ENCODE assay signal across 9 mouse cellular contexts in the genomic region with DNA sequence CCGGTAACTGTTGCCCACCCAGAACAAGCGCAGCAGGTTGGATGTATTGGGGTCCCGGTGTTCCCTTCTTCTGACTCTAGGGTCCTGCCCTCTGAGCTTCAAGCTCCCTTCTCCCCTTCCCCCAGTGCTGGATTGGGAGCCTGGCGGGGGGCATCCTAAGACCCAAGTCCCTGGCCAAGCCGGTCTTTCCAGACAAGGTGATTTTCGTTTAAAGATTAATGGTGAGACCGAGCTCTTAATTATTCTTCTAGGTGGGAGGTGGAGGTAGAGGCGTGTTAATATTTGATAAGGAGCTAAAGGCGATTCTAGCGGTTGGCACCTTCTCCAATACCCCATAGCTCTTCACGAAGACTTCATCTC. TPM values are rescaled to one million over a fixed set of nuclear protein-coding genes. Genes with fewer than 3 reads are reported as not detected.
DNase-seq lines count a peak whose midpoint lies in the region; ATAC-seq and TF ChIP-seq lines count a peak whose summit lies in the region.
"Had no signal": no experiment of that assay in that cellular context is flagged by ENCODE, and none has a peak within 500 bp of the region (broad histone marks: within the 10 kb centered on the region; RNA-seq: fewer than 3 reads in every experiment).

No protein-coding gene starts in this region.

- H3K4me3 ChIP-seq in lung, postnatal 0 days (ENCODE audit: low read depth, low read length) = peak overlapping the region; percentile 27; the same call in 1 of the 2 replicates
- peak overlapping the region; percentile 51 for H3K4me3 ChIP-seq in hindbrain, embryonic 10.5 days
- peak overlapping the region; percentile 38 for H3K4me3 ChIP-seq in neural tube, embryonic 15.5 days (replicated peaks)

- intact Hi-C loops in left cerebral cortex, postnatal 10 days (cut with DNase I) = no loop called here

- H3K36me3 ChIP-seq in lung, postnatal 0 days (ENCODE audit: insufficient read depth, low read length) = no peaks in the 10 kb centered on the region
- H3K36me3 ChIP-seq in hindbrain, embryonic 10.5 days = no peaks in the 10 kb centered on the region
- H3K36me3 ChIP-seq in neural tube, embryonic 15.5 days = no peaks in the 10 kb centered on the region

- H3K9me3 ChIP-seq in lung, postnatal 0 days (ENCODE audit: low read length) = no peaks in the 10 kb centered on the region
- H3K9me3 ChIP-seq in hindbrain, embryonic 10.5 days = no peaks in the 10 kb centered on the region
- no peaks in the 10 kb centered on the region for H3K9me3 ChIP-seq in neural tube, embryonic 15.5 days (replicated peaks)

- no peak for ATAC-seq in lung, postnatal 0 days
- ATAC-seq in neural tube, embryonic 15.5 days (ENCODE audit: low FRiP score) = no peak
- ATAC-seq: activated CD4-positive, CD25-positive, alpha-beta regulatory T cell, adult 4 months had no signal

- TF ChIP-seq EP300 in lung, postnatal 0 days (IDR thresholded peaks at IDR 0.05) = no peak

- peak overlapping the region; percentile 35 for H3K4me2 ChIP-seq in lung, postnatal 0 days (replicated peaks; ENCODE audit: low read depth, low read length)
- H3K4me2 ChIP-seq in neural tube, embryonic 15.5 days = peak overlapping the region; percentile 74

- peaks cover 3% of the 10 kb centered on the region; the same call in 1 of the 2 replicates for H3K4me1 ChIP-seq in lung, postnatal 0 days (ENCODE audit: insufficient read depth, low read depth, low read length)
- H3K4me1 ChIP-seq in hindbrain, embryonic 10.5 days (replicated peaks) = peaks cover 46% of the 10 kb centered on the region
- peaks cover 12% of the 10 kb centered on the region for H3K4me1 ChIP-seq in neural tube, embryonic 15.5 days

- H3K27me3 ChIP-seq in lung, postnatal 0 days (replicated peaks; ENCODE audit: insufficient read depth, low read length) = peaks cover 3% of the 10 kb centered on the region; the same call in 1 of the 2 replicates
- H3K27me3 ChIP-seq in hindbrain, embryonic 10.5 days (ENCODE audit: insufficient read depth, poor library complexity, severe bottlenecking) = peaks cover 59% of the 10 kb centered on the region
- H3K27me3 ChIP-seq in neural tube, embryonic 15.5 days (replicated peaks) = peaks cover 47% of the 10 kb centered on the region

- H3K9ac ChIP-seq in lung, postnatal 0 days (replicated peaks; ENCODE audit: low read depth) = no peak overlapping the region
- H3K9ac ChIP-seq in neural tube, embryonic 15.5 days (replicated peaks) = peak overlapping the region; percentile 28; the same call in 1 of the 2 replicates

- no peak for DNase-seq in lung, postnatal 0 days (ENCODE audit: low spot score)
- no peak for DNase-seq in lung, postnatal 25 days (ENCODE audit: low spot score)
- no peak for DNase-seq in hindbrain, embryonic 10.5 days (ENCODE audit: low spot score)
- peak; percentile 38 for DNase-seq in kidney, postnatal 10 days
- DNase-seq in left cerebral cortex, postnatal 10 days (ENCODE audit: extremely low spot score in 1 of 2, low spot score in 2 of 2) = no peak
- DNase-seq in urinary bladder, postnatal 4 days (ENCODE audit: low spot score in 2 of 2) = no peak
- DNase-seq in T-cell, adult 2 months (ENCODE audit: low spot score) = no peak

- no peak for TF ChIP-seq CTCF in lung, postnatal 0 days (IDR thresholded peaks at IDR 0.05)

- WGBS in lung, postnatal 0 days = 7% methylated on average over 11 of the region's 11 CpGs
- 3% methylated on average over 11 of the region's 11 CpGs for WGBS in hindbrain, embryonic 10.5 days
- 6% methylated on average over 11 of the region's 11 CpGs for WGBS in neural tube, embryonic 15.5 days

- H3K27ac ChIP-seq in lung, postnatal 0 days (ENCODE audit: low read length) = no peak overlapping the region
- H3K27ac ChIP-seq in hindbrain, embryonic 10.5 days = no peak overlapping the region
- no peak overlapping the region for H3K27ac ChIP-seq in neural tube, embryonic 15.5 days (replicated peaks)

RNA-seq across cellular contexts. Expression of a gene that starts 0.7 kb away (rescaled TPM):
- 172 and 190 TPM in 2 replicates for polyA plus RNA-seq in lung, postnatal 0 days (2015; fragmentation: Nextera tagmentation; extraction: Ambion mirVana)
- polyA plus RNA-seq in hindbrain, embryonic 10.5 days (2016; fragmentation: Nextera tagmentation; extraction: Ambion mirVana) = 6.0 and 10.0 TPM in 2 replicates
- polyA plus RNA-seq in neural tube, embryonic 15.5 days (2015; fragmentation: Nextera tagmentation; extraction: Ambion mirVana) = 5.1 and 5.5 TPM in 2 replicates
- 10 to 100 TPM; 44.2 to 49.6 TPM for total RNA-seq in left cerebral cortex, postnatal 10 days (2021)
- polyA plus RNA-seq: activated CD4-positive, CD25-positive, alpha-beta regulatory T cell, adult 4 months had no signal

RNA-seq across cellular contexts. Expression of a gene that starts 42.1 kb away (rescaled TPM):
- polyA plus RNA-seq in lung, postnatal 0 days (2015; fragmentation: Nextera tagmentation; extraction: Ambion mirVana) = 24.1 and 27.5 TPM in 2 replicates
- polyA plus RNA-seq in hindbrain, embryonic 10.5 days (2016; fragmentation: Nextera tagmentation; extraction: Ambion mirVana) = 87.0 and 93.5 TPM in 2 replicates
- polyA plus RNA-seq in neural tube, embryonic 15.5 days (2015; fragmentation: Nextera tagmentation; extraction: Ambion mirVana) = 70.7 and 81.3 TPM in 2 replicates
- total RNA-seq in left cerebral cortex, postnatal 10 days (2021) = 10 to 100 TPM; 28.1 to 31.9 TPM

Comparison
In these comparisons a context has a peak if more than half of its experiments do, and no peak if none do; other contexts are left out.
1. RNA of a gene that starts 0.7 kb away (polyA plus RNA-seq): 172 to 190 TPM in lung, postnatal 0 days; 6.0 to 10.0 TPM in hindbrain, embryonic 10.5 days and 5.1 to 5.5 TPM in neural tube, embryonic 15.5 days; every median in the first group is over 10 times any median in the second.
2. Peak in every context shown above with its lines, with median percentiles within 50 percentile points of each other: H3K4me3 ChIP-seq.